Mouse (Mus musculus): Measurements from ENCODE around the gene Gpr146. TPM values are rescaled to one million over a fixed set of nuclear protein-coding genes. Genes with fewer than 3 reads are reported as not detected.

Gpr146 gene
- polyA plus RNA-seq, 1 experiment from 2014 or later, result 1.4 TPM

DNA sequence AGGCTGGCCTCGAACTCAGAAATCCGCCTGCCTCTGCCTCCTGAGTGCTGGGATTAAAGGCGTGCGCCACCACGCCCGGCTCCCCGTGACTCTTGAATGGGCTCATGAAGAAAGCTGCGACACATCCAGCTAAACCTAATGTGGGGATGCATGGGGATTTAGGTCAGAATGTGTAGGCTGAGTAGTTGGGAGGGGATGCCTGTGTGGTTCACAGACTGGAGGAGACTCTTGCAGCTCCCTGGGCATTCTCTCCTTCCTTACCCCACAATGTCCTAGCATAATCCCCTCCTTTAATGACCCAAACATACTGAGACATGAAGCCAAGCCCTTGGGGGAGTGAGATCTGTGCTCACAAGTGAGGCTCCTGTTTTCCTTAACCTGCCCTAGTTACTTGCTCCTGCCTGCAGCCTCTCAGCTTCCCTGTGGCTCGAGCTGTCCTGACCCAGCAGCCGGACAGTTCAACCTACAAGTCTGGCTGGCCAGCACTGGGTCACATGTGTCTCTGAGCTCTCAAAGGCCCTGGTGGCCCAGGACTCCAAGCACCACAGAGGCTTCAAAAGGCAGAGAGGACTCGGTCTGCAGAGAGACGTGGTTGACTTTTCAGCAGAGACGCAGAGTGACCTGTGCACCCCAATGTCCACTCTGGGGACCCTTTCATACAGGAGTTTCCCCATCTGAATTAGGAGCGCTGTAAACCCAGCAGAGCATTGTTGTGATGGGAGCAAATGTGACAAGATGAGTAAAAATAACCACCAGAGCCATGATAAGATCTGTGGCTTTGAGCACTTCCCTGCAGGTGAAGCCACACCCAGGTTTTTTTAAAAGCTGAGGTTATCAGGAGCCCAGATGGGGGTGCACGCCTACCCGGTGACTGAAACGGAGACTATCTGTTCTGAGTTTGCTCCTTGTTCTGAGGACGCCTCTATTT lies 4.4 kb downstream of the Gpr146 start:
- Histone ChIP-seq H3K27me3 (replicated peaks; ENCODE audit: control insufficient read depth, insufficient read depth, low read length) (no peaks in the 10 kb centered on the region), H3K9ac (ENCODE audit: low read length) (no peak overlapping the region), H3K4me3 (ENCODE audit: low read depth, low read length) (no peak overlapping the region), H3K4me2 (ENCODE audit: low read length) (peak overlapping the region; percentile 82; the same call in 1 of the 2 replicates), H3K36me3 (ENCODE audit: control insufficient read depth, insufficient read depth, low read length) (no peaks in the 10 kb centered on the region), H3K4me1 (replicated peaks; ENCODE audit: control insufficient read depth, insufficient read depth, low read length) (peaks cover 41% of the 10 kb centered on the region), H3K27ac (ENCODE audit: low read depth) (0 out of 2 replicates have a peak overlapping the region, but pooled peaks have one; percentile 5), H3K9me3 (ENCODE audit: control insufficient read depth, low read length) (no peaks in the 10 kb centered on the region)
- 79% methylated on average over 18 of the region's 18 CpGs for WGBS
- no peak for ATAC-seq (replicated peaks; ENCODE audit: low FRiP score, low TSS enrichment, low read depth)
- DNase-seq (ENCODE audit: low spot score), result no peak

- H3K27me3 ChIP-seq (replicated peaks; ENCODE audit: control insufficient read depth, insufficient read depth, low read length), result no peaks in the 10 kb centered on the region
- DNase-seq (ENCODE audit: low spot score) (no peak), ATAC-seq (replicated peaks; ENCODE audit: low FRiP score, low TSS enrichment, low read depth) (no peak)
- H3K4me1 ChIP-seq (replicated peaks; ENCODE audit: control insufficient read depth, insufficient read depth, low read length), result peaks cover 33% of the 10 kb centered on the region
- no peak overlapping the region for H3K27ac ChIP-seq (ENCODE audit: low read depth)
- no peak overlapping the region for H3K4me3 ChIP-seq (ENCODE audit: low read depth, low read length)
- no peak overlapping the region for H3K4me2 ChIP-seq (ENCODE audit: low read length)
- H3K36me3 ChIP-seq (ENCODE audit: control insufficient read depth, insufficient read depth, low read length), result no peaks in the 10 kb centered on the region
- no peak overlapping the region for H3K9ac ChIP-seq (ENCODE audit: low read length)
- 59% methylated on average over 8 of the region's 8 CpGs for WGBS
- H3K9me3 ChIP-seq (ENCODE audit: control insufficient read depth, low read length), result no peaks in the 10 kb centered on the region
Measured at GRCm38 (mm10) chr5:139382760-139383159, 5.3 kb downstream of the Gpr146 start.

- ATAC-seq (replicated peaks; ENCODE audit: low FRiP score, low TSS enrichment, low read depth) (no peak), DNase-seq (ENCODE audit: low spot score) (no peak)
- H3K27ac ChIP-seq (ENCODE audit: low read depth), result no peak overlapping the region
- H3K27me3 ChIP-seq (replicated peaks; ENCODE audit: control insufficient read depth, insufficient read depth, low read length), result no peaks in the 10 kb centered on the region
- no peak overlapping the region for H3K4me3 ChIP-seq (ENCODE audit: low read depth, low read length)
- H3K4me1 ChIP-seq (replicated peaks; ENCODE audit: control insufficient read depth, insufficient read depth, low read length), result peaks cover 31% of the 10 kb centered on the region
- no peak overlapping the region for H3K9ac ChIP-seq (ENCODE audit: low read length)
- H3K9me3 ChIP-seq (ENCODE audit: control insufficient read depth, low read length), result no peaks in the 10 kb centered on the region
- no peak overlapping the region for H3K4me2 ChIP-seq (ENCODE audit: low read length)
- 82% methylated on average over 9 of the region's 9 CpGs for WGBS
- H3K36me3 ChIP-seq (ENCODE audit: control insufficient read depth, insufficient read depth, low read length), result no peaks in the 10 kb centered on the region
Measured at GRCm38 (mm10) chr5:139383234-139383633, 5.7 kb downstream of the Gpr146 start.

DNA sequence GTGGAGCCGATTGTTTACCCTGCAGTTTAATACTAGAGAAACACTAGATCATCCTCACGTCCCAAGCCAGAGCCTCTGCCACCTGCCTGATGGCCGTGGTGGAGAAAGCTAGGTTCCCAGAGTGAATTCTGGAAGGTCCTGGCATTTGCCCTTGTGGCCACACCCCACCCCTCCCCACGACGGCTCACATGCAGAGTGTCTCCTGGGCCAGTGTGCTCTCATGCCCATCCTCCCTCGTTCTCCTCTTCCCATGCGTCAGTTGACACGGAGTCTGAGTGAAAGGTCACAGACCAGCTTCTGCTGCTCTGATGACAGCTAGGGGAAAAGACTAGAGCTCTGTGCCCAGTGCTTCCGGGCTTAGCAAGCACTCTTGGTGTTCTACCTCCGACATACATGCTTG lies 7.0 kb downstream of the Gpr146 start:
- Histone ChIP-seq H3K9ac (ENCODE audit: low read length) (no peak overlapping the region), H3K36me3 (ENCODE audit: control insufficient read depth, insufficient read depth, low read length) (no peaks in the 10 kb centered on the region), H3K27me3 (replicated peaks; ENCODE audit: control insufficient read depth, insufficient read depth, low read length) (no peaks in the 10 kb centered on the region), H3K4me3 (ENCODE audit: low read depth, low read length) (no peak overlapping the region), H3K9me3 (ENCODE audit: control insufficient read depth, low read length) (no peaks in the 10 kb centered on the region), H3K4me1 (replicated peaks; ENCODE audit: control insufficient read depth, insufficient read depth, low read length) (peaks cover 32% of the 10 kb centered on the region), H3K4me2 (ENCODE audit: low read length) (no peak overlapping the region), H3K27ac (ENCODE audit: low read depth) (no peak overlapping the region)
- WGBS, result 35% methylated on average over 10 of the region's 10 CpGs
- ATAC-seq (replicated peaks; ENCODE audit: low FRiP score, low TSS enrichment, low read depth) (no peak), DNase-seq (ENCODE audit: low spot score) (no peak)

GRCm38 (mm10) chr5:139386047-139386446 lies 8.6 kb downstream of the Gpr146 start:
- 96% methylated on average over 5 of the region's 5 CpGs for WGBS
- no peak overlapping the region for H3K4me3 ChIP-seq (ENCODE audit: low read depth, low read length)
- ATAC-seq (replicated peaks; ENCODE audit: low FRiP score, low TSS enrichment, low read depth), result no peak
- no peaks in the 10 kb centered on the region for H3K9me3 ChIP-seq (ENCODE audit: control insufficient read depth, low read length)
- DNase-seq (ENCODE audit: low spot score), result no peak
- no peak overlapping the region for H3K4me2 ChIP-seq (ENCODE audit: low read length)
- no peaks in the 10 kb centered on the region for H3K36me3 ChIP-seq (ENCODE audit: control insufficient read depth, insufficient read depth, low read length)
- no peak overlapping the region for H3K9ac ChIP-seq (ENCODE audit: low read length)
- H3K27me3 ChIP-seq (replicated peaks; ENCODE audit: control insufficient read depth, insufficient read depth, low read length), result no peaks in the 10 kb centered on the region
- no peak overlapping the region for H3K27ac ChIP-seq (ENCODE audit: low read depth)
- peaks cover 30% of the 10 kb centered on the region for H3K4me1 ChIP-seq (replicated peaks; ENCODE audit: control insufficient read depth, insufficient read depth, low read length)

DNA sequence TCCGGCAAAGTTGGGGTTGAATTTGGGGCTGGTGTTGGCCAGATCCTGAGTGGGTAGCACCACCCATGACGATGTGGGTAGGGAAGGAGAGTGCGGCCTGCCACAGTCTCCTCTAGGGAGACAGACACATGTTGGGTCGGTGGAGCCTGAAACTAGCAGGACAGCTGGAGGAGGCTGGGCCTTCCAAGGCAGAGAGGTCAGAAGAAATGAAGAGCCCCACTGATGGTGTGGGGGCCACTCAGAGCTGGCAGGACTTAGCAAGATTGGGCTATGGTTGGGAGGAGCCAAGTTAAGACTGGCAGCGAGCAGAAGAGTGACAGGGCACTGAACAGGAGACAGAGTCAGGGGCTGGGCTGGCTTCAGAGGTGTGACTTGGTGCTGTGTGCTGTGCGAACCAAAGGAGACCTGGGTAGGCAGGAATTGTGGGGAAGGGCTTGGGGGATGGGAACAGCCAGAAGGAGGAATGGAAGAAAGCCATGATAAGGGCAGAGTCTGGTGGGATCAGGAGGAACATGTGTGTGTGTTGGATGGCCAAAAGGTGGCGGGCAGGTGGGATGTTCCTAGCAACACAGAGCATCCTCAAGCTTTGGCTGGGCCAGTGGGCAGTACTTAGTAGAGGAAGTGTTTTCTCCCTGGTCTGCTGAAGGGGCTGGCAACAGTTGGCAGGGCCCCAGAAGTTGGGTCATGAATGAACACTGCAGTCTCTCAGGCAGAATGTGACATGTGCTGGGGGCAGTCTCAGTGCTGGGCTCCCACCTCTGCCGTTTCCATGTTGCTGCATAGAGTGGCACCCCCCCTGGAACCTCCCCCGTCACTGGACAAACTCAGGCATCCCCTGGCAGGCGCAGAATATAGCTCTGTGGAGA lies 10.1 kb downstream of the Gpr146 start:
- Histone ChIP-seq H3K27ac (ENCODE audit: low read depth) (0 out of 2 replicates have a peak overlapping the region, but pooled peaks have one; percentile 0), H3K36me3 (ENCODE audit: control insufficient read depth, insufficient read depth, low read length) (no peaks in the 10 kb centered on the region), H3K4me2 (ENCODE audit: low read length) (no peak overlapping the region), H3K4me3 (ENCODE audit: low read depth, low read length) (no peak overlapping the region), H3K9me3 (ENCODE audit: control insufficient read depth, low read length) (no peaks in the 10 kb centered on the region), H3K27me3 (replicated peaks; ENCODE audit: control insufficient read depth, insufficient read depth, low read length) (no peaks in the 10 kb centered on the region), H3K9ac (ENCODE audit: low read length) (no peak overlapping the region), H3K4me1 (replicated peaks; ENCODE audit: control insufficient read depth, insufficient read depth, low read length) (peaks cover 23% of the 10 kb centered on the region)
- DNase-seq (ENCODE audit: low spot score) (no peak), ATAC-seq (replicated peaks; ENCODE audit: low FRiP score, low TSS enrichment, low read depth) (no peak)
- WGBS, result 79% methylated on average over 10 of the region's 10 CpGs

- Histone ChIP-seq H3K27ac (ENCODE audit: low read depth) (0 out of 2 replicates have a peak overlapping the region, but pooled peaks have one; percentile 3), H3K4me3 (ENCODE audit: low read depth, low read length) (no peak overlapping the region), H3K36me3 (ENCODE audit: control insufficient read depth, insufficient read depth, low read length) (no peaks in the 10 kb centered on the region), H3K4me1 (replicated peaks; ENCODE audit: control insufficient read depth, insufficient read depth, low read length) (peaks cover 23% of the 10 kb centered on the region), H3K9ac (ENCODE audit: low read length) (no peak overlapping the region), H3K27me3 (replicated peaks; ENCODE audit: control insufficient read depth, insufficient read depth, low read length) (no peaks in the 10 kb centered on the region), H3K4me2 (ENCODE audit: low read length) (no peak overlapping the region), H3K9me3 (ENCODE audit: control insufficient read depth, low read length) (no peaks in the 10 kb centered on the region)
- DNase-seq (ENCODE audit: low spot score) (no peak), ATAC-seq (replicated peaks; ENCODE audit: low FRiP score, low TSS enrichment, low read depth) (no peak)
- WGBS, result 52% methylated on average over 4 of the region's 4 CpGs
Measured at GRCm38 (mm10) chr5:139388195-139388570, 10.7 kb downstream of the Gpr146 start.

- Histone ChIP-seq H3K4me1 (replicated peaks; ENCODE audit: control insufficient read depth, insufficient read depth, low read length) (peaks cover 23% of the 10 kb centered on the region), H3K36me3 (ENCODE audit: control insufficient read depth, insufficient read depth, low read length) (no peaks in the 10 kb centered on the region), H3K27ac (ENCODE audit: low read depth) (peak overlapping the region; percentile 27), H3K9me3 (ENCODE audit: control insufficient read depth, low read length) (no peaks in the 10 kb centered on the region), H3K9ac (ENCODE audit: low read length) (no peak overlapping the region), H3K4me3 (ENCODE audit: low read depth, low read length) (no peak overlapping the region), H3K27me3 (replicated peaks; ENCODE audit: control insufficient read depth, insufficient read depth, low read length) (no peaks in the 10 kb centered on the region), H3K4me2 (ENCODE audit: low read length) (no peak overlapping the region)
- 60% methylated on average over 17 of the region's 17 CpGs for WGBS
- ATAC-seq (replicated peaks; ENCODE audit: low FRiP score, low TSS enrichment, low read depth), result 0 out of 2 replicates have a peak, but pooled peaks have one; percentile 15
- DNase-seq (ENCODE audit: low spot score), result no peak
Measured at GRCm38 (mm10) chr5:139388694-139389675, 11.5 kb downstream of the Gpr146 start.
